Mouse (Mus musculus) liver, adult (tissue): ENCODE results near the gene Tanc1.
A peak's percentile ranks its signal among the peaks of the same experiment; 100 is the strongest.

ENCODE experiments used
- GATA4 ChIP-seq: IDR thresholded peaks from 2 replicates; pipeline ENCODE4 v1.6.1; 2014; ENCODE audit warnings: mild to moderate bottlenecking, low read length; ENCODE audit not compliant: insufficient replicate concordance

Tanc1 gene

GRCm38 (mm10) chr2:59793337-59793736, 181.5 kb downstream of the Tanc1 start:
- peak; percentile 57; the same call in 1 of the 2 replicates for TF ChIP-seq GATA4

GRCm38 (mm10) chr2:59794838-59795237, 183.0 kb downstream of the Tanc1 start:
- no peak for TF ChIP-seq GATA4

- TF ChIP-seq GATA4: peak; percentile 26; the same call in 1 of the 2 replicates
Measured at GRCm38 (mm10) chr2:59798934-59799532, 187.2 kb downstream of the Tanc1 start.

GRCm38 (mm10) chr2:59799572-59799971, 187.7 kb downstream of the Tanc1 start:
- no peak for TF ChIP-seq GATA4

- TF ChIP-seq GATA4: no peak
Measured at GRCm38 (mm10) chr2:59800481-59801266, 188.8 kb downstream of the Tanc1 start.

GRCm38 (mm10) chr2:59802722-59803387, 191.0 kb downstream of the Tanc1 start:
- TF ChIP-seq GATA4: no peak

GRCm38 (mm10) chr2:59805595-59805994, 193.8 kb downstream of the Tanc1 start:
- no peak for TF ChIP-seq GATA4

- no peak for TF ChIP-seq GATA4
Measured at GRCm38 (mm10) chr2:59806038-59806437, 194.2 kb downstream of the Tanc1 start.

GRCm38 (mm10) chr2:59808608-59809007, 196.8 kb downstream of the Tanc1 start:
- no peak for TF ChIP-seq GATA4

- no peak for TF ChIP-seq GATA4
Measured at GRCm38 (mm10) chr2:59810039-59810438, 198.2 kb downstream of the Tanc1 start.

- TF ChIP-seq GATA4: no peak
Measured at GRCm38 (mm10) chr2:59811247-59811646, 199.4 kb downstream of the Tanc1 start.

- no peak for TF ChIP-seq GATA4
Measured at GRCm38 (mm10) chr2:59812641-59813040, 200.8 kb downstream of the Tanc1 start.

GRCm38 (mm10) chr2:59813457-59813856, 201.6 kb downstream of the Tanc1 start:
- no peak for TF ChIP-seq GATA4

GRCm38 (mm10) chr2:59814997-59815396, 203.2 kb downstream of the Tanc1 start:
- TF ChIP-seq GATA4: no peak

- TF ChIP-seq GATA4: no peak
Measured at GRCm38 (mm10) chr2:59818663-59819062, 206.8 kb downstream of the Tanc1 start.

GRCm38 (mm10) chr2:59819415-59819814, 207.6 kb downstream of the Tanc1 start:
- TF ChIP-seq GATA4: no peak
